Mouse (Mus musculus): Measurements from ENCODE around the gene Vav2.

Gene Vav2

DNA sequence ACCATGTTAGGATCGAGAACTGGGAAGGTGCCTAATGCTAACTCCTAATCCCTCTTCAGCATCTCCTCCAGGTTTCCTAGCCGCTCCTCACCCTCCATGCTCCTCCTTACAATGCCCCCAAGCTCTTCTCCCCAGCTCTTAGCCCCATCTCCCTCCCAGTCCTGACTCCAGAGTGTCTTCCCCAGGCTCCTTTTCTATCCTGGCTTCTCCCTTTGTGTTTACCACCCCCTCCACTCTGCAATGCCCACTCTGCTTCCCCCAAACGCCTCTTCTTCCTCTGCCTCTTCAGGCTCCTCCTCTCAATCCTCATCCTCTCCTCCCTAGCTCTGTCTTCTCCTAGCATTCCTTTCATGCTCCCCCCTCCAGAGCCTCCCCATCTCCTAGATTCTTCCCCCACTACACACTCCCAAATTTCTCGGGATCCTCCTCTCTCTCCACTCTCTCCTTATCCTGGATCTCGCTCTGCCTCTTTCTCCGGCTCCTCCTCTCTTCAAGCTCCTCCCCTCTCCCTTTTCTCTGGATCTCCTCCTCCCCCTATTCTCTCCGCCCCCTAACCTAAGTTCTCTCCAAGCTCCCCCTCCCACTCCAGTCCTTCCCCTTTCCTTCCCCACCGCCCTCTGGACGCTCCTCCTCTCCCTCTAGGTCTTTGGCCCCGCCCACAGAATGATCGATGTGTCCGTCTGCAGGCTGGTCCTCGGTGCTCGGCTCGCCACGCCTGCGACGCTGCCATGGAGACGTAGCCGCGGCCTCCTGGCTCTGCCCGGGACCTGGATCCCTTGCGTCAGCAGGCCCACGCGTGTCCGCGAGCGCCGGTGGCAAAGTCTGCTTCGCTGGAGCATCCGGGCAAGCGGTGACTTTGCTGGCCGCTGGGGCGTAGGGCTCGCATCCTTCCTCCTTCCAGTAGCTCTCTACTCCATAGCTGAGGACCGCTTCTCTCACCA lies 15.2 kb upstream of the Vav2 start, which contains the start of gene Brd3os:
TSS of gene Brd3os (plus strand) at position 558 of the 941 bp plus-strand sequence.
- peak; percentile 85 for DNase-seq (ENCODE audit: low read depth)

DNA sequence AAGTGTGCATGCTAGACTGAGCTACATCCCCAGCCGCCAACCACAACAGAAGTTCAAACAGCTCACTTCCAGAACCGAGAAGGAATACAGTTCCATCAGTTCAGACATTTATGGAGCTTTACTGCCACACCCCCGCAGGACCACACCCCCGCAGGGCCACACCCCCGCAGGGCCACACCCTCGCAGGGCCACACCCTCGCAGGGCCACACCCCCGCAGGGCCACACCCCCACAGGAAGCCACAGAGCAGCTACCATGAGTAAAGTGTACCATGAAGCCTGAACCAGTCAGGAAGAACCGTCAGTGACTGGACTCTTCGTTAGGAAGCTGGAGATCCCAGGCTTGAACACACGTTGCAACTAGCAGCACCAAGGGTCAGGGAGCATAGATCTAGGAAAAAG lies 11.4 kb upstream of the Vav2 start:
- peak; percentile 67 for DNase-seq (ENCODE audit: low read depth)

DNA sequence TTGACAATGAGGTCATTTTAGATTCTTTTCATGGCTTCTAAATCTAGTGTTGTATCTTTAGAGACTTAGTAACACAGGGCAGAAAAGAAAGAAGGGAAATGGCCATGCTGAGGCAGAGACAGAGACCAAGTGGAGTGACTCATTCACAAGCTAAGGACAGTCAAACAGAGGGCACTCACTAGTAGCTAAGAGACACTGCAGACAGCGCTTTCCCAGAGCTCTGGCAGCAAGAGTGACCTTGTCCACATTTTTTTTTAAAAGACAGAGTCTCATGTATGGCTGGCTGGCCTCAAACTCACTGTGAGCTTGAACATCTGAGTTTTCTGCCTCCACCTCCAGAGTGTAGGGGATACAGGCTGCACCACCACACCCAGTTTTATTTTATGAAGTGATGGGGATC lies 11.0 kb upstream of the Vav2 start:
- DNase-seq (ENCODE audit: low read depth), result no peak

DNA sequence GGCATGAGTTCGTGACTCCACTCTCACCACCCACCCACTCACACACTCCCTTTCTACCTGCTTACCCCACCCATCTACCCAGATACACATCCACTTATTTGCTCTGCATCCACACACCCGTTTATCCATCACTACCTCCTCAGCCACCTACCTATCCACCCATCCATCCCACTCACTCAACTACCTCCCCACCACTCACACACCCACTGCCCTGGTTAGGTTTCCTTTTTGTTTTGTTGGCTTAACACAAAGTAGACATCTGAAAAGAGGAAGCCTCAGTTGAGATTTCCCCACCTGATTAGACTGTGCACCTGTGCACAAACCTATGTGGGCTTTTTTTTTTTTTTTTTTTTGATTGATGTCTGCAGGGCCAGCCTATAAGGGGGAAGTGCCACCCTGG lies 5.8 kb upstream of the Vav2 start:
- peak; percentile 49 for DNase-seq (ENCODE audit: low read depth)

DNA sequence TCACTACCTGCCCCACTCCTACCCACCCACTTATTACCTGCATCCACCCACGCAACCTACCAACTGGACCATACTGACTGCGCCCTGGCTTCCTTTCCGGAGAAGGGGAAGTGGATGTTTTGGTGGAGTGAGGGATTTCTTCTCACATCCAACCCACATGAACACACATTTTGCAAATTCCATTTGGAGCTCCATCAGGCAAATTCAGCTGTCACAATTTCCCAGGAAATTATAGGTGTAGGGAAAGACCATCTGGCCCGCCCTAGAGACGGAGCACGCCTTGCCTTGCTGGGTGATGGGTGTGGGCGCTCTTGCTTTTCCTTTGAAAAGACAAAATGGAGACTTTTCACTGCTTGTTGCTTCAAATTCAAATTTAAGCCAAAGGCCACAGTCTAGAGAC lies 3.8 kb upstream of the Vav2 start:
- no peak for DNase-seq (ENCODE audit: low read depth)

DNA sequence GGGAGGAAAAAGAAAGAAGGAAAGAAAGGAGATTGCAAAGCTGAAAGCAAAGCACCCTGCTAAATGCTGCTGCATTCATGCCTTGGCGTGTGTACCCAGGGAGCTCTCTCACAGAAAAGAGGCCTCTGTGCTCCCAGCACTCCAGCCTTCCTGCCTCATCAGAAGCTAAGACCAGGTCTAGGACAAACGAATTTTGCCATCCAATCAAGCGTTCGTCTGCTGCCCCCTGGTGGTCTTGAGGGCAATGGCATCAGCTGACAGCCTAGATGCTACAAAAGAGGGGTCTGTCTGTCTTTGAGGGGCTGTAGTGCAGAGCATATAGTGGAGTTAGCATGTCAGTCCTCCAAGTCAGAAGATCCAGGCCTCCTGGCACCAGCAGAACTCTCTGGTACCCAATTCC lies 1.2 kb upstream of the Vav2 start:
- DNase-seq (ENCODE audit: low read depth), result peak; percentile 89

DNA sequence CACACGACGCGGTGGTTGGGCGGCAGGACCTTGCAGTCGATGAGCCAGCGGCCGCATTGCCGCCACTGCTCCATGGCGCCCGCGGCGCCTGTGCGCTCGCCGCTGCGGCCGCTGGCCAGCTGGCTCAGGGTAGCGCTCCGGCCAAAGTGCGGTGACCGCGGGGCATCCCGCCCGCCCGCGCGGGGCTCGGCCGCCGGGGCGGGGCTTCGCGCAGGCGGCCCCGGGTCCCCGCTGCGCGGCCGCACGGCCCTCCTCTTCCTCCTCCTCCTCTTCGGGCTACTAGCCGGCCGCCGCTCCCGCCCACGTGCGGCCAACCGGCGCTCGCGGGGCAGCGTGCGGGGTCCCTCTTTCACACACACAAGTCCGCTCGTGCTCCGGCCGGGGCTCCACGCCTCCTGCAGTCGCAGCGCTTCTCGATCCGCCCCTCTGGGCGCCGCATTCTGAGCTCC lies 403 bp downstream of the Vav2 start:
- DNase-seq (ENCODE audit: low read depth), result no peak

DNA sequence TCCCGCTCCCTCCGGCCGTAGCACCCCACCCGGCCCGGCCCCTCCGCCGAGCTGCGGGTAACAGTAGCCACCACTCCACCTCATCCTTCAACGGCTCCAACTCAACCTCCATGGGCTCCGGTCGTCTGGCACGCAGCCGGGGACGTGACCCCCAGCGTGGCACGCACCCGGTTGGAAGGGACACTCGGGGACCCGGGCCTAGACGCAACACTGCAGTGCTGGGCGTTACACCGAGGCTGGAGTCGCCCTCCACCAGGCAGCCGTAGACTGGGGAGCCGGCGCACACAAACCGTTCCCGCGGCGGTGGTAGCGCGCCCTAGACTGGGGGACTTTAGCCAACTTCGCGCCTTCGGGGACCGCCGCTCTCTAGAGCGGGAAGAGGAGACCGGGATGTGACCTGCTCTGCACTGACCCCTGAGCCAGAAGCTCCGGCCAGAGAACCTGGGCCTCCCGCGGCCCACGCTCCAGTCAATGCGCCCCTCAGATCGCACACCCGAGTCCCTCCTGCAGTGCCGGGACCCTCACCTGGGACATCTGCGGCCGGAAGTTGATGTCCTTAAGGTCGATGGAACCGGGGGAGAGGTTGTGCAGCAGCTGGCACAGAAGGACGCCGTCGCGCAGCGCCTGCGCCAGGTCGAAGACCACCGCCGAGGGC lies 955 bp downstream of the Vav2 start:
- DNase-seq (ENCODE audit: low read depth), result peak; percentile 58

DNA sequence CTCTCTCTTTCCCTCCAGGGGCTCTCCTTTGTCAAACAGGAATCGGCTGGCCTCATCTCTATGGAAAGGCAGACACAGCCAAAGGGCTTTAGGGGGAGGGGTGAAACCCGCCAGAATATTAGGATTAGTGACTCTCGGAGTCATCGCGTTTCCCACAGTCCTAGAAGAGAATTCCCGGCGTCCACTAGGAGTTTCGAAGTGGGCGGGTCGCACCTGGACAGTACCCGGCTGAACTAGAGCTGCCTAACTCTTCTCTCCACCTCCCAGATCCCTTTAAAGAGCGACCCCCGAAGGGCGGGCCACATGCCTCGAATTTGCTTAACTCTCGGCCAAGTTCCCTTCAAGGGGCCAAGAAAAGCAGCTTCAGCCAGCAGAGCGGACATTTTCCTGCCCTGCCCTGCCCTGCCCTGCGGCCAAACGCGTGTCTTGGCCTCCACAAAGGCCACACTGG lies 1.6 kb downstream of the Vav2 start:
- DNase-seq (ENCODE audit: low read depth), result no peak

DNA sequence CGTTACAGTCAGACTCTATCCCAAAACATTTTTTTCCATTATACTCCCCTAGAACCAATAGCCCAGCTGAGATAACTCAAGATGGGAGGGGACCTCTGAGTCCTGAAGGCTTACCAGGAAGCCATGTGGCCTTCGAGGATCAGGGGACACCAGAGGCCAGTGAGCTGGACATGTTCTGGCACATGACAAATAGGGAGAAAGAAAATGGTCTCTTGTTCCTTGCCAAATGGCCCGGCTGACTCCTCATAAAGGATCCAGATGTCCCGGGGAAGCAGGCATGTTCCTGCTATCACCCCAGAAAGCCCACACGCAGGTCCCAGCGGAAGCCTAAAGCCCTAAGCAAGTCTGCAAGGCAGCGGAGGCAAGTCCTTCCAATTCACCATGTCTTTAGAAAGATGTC lies 3.2 kb downstream of the Vav2 start:
- no peak for DNase-seq (ENCODE audit: low read depth)

DNA sequence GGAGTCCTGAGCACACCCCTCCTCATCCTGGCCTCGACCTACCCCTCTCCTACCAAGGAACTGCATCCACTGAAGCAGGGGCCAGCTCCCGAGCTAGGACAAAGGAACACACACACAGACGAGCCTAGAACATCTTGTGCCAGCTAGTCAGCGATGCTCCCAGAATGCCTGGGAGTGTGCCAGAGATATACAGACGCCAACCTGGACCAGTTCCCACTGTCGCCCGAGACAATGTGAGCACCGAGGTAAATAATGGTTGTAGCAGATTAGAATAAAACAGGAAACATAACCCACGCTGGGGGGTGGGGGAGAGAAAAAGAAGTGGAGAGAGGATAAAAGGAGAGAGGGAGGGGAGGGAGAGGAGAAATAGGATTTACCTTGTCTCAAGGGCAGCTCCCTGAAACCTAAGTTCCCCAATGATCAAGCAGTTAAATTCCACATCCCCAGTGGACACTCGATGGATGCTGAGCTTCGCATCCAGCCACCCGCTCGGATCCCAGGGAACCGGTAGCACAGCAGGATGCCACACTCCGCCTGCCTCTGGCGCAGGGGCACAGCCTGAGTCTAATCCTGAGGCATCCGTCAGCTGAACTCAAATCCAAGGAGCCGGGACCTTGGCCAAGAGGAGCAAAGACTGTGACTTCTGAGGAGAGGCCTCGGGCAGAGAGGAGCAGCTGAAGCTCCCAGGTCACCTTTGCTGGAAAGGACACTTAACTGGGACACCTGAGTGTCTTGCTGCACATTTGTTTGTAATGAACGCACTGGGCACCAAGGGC lies 5.4 kb downstream of the Vav2 start:
- DNase-seq (ENCODE audit: low read depth), result no peak

DNA sequence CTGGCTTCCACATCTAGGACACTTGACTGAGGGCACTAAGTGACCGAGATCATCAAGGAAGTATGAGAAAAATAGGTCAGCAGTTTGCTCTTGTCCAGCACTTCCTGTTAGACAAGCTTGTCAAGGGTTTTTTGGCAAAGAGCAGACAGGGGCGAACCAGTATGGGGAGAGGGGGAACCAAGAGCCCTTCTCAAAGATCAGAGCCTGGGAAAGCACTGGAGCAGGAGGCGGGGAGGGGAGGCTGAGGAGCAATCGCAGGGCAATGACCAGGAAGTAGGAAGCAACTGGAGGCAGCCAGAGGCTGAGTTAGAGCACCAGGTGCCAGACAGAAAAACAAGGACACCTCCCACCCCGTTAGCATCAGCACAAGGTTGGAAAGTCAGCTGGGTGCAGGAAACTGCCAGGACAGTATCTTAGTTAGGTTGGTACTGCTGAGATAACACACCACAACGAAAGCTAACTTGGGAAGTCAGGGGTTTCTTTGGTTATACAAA lies 8.2 kb downstream of the Vav2 start:
- DNase-seq (ENCODE audit: low read depth), result no peak

DNA sequence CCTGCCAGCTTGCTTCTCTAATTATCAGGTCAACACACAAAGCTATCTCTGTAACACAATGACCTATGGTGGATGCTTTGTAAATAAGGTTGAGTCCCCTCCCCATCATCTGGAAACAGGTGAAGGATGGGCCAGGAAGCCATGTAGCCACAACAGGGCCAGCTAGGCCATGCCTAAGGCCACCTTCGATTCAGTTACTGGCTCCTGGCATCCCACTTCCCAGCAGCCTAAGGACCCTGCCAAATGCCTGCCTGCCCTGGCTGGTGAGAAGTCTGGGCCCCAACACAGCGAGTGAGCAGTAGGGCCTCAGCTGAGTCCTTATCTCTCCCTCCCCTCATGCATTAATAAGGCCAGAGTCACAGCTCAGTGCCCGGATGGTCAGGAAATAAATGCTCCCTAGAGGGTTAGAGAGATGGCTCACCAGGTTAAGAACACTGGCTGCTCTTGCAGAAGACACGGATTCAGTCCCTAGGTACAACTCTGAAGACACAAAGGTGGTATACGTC lies 9.1 kb downstream of the Vav2 start:
- no peak for DNase-seq (ENCODE audit: low read depth)

DNA sequence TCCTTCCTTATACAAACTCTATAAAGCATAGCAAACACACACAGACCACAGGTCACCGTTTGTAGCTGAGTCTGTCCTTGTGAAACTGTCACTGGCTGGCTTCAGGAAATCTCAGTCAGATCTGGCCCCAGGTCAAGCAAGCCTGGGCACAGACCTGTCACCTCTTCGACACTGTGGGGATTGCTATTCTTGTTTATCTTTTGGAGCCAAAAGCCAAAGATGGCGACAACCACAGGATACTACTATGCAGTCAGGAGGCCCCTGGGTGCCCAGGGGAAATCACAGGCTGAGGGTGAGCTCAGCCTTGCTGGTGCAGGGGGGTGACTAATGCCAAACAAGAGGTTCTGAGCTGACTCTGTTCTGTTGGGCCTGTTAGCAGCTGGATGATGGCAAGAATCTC lies 10.4 kb downstream of the Vav2 start:
- no peak for DNase-seq (ENCODE audit: low read depth)

DNA sequence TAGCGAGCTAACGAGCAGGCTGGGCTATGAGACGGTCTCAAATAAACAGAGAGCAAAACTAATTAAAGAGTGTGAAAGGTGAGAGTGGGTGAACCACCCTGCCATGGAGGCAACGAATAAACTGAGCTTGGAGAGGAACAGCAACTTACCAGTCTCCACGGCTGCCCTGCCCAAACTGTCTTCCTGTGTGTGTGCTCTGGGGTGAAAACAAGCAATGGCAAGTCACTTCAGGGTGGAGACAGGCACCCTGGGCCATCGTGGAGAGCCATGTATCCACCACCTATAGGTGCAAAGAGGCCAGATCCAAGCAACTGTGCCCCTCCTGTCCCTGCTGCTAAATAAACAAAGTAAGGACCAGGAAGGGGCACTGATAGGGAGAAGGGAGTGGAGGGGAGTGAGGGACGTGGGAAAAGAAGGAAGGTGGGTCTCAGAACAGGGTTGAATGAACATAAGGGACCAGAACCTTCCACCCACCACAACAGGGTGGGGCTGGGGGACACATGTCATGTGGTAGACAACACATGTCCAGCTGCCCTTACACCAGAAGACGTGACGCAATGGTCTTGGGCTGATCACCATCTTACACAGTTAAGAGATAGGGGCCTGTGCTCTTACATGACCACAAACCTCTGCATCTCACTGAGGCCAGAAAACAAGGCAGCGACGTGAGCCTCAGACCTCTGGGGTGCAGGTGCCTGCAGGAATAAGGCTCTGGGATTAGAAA lies 11.6 kb downstream of the Vav2 start:
- DNase-seq (ENCODE audit: low read depth), result no peak

DNA sequence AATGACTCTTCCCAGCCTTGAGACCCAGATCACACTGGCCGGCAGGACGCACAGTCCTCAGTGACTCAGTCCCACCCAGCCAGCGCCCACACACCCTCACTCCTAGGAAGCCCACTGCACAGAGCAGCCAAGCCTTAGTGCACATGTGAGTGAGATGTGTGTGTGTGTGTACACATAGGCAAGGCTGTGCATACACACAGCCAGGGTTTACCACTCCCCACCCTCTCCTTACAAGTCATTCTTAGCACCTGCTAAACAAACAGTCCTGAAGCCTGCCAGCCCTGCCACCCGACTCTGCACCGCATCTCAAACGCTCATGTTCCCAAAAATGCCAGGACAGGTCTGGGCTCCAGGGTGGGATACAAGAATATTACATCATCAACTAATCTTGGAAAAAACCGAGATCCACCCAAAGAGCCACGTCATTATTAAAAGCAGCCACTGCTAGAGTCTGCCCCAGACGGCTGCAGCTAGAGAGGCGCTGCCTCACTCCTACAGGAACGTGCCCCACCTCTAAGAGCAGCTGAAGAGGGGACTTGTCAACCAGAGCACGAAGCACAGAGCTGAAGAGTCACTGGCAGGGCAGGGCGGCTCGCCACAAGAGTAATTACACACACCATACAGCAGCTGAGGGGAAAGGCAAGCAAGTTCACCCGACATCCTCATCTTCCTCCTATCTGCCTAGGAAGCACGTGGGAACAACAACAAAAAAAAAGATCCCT lies 12.7 kb downstream of the Vav2 start:
- DNase-seq (ENCODE audit: low read depth), result no peak

DNA sequence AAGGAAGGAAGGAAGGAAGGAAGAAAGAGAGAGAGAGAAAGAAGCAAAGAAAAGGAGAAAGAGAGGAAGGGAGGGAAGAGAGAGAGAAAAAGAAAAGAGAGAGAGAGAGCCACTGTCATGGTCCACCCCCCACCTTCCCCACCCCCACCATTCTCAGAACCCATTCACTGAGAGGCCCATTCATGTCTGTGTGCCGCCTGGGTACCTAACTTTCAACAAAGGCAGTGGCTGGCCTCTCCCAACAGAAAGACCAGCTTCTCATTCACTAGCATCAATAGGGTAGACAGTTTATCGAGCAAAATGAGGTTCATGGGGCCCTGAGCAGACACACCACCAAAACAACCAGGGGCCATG lies 13.3 kb downstream of the Vav2 start:
- DNase-seq (ENCODE audit: low read depth), result no peak

DNA sequence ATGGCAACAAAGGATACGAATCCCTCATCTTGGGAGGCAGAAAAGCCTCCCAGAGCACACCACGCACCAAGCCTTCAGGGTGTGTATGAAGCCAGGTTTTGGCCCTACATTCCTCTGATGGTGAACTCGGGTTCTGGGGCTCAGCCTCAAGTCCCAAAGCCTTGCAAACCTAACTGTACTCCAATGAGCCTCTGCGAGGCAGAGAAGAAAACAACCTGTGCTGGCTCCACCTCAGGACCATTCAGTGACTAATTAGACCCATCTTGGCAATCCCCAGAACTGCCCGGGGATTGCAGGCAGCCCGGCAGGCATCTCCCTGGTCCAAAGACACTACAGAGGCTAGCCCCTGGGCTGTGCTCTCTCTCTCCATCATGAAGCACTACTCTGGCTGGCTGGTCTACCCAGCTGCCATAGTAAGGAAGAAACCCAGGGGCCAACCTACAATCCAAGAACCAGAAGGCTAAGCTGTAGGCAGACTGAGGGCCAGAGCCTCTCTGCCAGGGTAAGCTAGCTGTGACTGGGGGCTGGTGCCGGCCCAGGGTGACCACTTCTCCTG lies 14.5 kb downstream of the Vav2 start:
- DNase-seq (ENCODE audit: low read depth), result no peak

DNA sequence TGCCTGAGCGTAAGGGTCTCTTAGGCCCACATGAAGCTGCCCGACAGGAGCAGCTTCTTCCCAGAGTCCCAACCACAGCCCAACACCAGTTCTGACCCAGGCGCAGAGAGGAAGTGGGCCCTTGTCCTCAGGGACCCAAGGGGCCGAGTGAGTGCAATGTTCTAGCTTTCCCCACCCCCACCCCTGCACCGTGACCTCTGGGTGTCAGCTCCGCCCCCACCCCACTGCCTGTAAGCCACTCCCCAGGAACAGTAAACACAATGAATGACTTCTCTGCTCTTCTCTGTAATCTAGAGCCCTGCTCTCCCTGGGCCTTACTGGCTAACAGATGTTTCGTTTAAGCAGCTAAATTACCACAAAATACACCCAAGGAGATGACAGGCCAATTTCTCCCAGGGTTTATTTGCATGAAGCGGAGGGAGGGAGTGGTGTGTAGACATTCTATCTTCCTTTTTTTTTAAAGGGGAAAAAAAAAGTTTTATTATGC lies 15.1 kb downstream of the Vav2 start:
- DNase-seq (ENCODE audit: low read depth), result no peak

DNA sequence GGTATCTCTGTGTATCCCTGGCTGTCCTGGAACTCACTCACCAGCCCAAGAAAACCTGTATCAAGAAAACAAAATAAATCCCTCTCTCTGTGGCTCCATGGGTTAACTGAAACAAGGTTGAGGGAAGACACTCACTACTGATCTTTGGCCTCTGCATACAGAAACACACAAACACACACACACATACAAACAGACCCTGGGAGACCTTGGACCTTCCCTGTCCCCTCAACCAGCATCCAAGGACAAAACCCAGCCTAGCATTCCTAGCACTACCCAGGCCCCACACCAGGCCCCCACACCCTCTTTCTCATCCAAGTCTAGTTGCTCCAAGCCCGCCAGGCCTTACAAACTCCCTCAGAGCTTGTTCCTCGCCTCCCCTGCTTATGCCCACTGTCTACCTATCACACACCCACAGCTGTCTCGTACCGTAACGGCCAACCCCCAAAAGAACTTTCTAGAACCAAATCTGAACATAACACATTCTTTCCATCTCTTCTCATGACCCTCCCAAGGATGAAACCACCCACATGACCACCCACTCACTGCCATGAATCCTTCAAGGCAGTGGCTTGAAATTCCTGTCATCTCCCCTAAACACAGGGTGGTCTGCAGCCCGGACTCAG lies 16.2 kb downstream of the Vav2 start:
- no peak for DNase-seq (ENCODE audit: low read depth)
